Mouse (Mus musculus) megakaryocyte, embryonic 14.5 days (primary cell): ENCODE results near the gene Cald1.

Source experiments
- FLI1 ChIP-seq: IDR thresholded peaks from 2 replicates; pipeline ENCODE4 v1.6.1; 2012; ENCODE audit warnings: low read length, inconsistent platforms, mixed read lengths
- GATA1 ChIP-seq: IDR thresholded peaks from 3 replicates; pipeline ENCODE4 v1.6.1; 2012; ENCODE audit warnings: mixed read lengths, low read length, inconsistent platforms, borderline replicate concordance

DNA sequence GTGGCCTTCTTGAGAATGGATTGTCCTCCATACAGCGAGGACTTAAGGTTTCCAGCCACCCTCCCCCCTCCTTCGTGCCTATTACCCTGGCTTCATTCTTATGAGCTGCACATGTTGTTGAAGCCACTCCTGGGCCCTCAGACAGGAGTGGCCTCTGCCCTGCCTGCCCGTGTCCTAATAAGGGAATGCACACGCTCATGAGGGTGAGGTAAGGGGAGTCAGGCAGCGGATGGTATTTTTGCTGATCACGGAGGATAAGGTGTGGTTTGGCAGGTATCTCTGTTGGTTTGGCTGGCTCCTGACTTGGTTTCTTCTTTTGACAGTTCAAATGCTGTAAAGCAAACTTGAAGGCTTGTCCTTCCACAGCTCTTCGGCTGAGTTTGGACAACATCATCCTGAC, 124.4 kb downstream of the Cald1 start:
- TF ChIP-seq GATA1: no peak
- no peak for TF ChIP-seq FLI1
